Mouse (Mus musculus): ENCODE measurements at regions not wholly inside any gene's neighbourhood (a gene's known extent, or its start where the extent isn't known, plus 50 kb on each side); places are given as distances from the start of the nearest gene placed in this dataset.

DNA sequence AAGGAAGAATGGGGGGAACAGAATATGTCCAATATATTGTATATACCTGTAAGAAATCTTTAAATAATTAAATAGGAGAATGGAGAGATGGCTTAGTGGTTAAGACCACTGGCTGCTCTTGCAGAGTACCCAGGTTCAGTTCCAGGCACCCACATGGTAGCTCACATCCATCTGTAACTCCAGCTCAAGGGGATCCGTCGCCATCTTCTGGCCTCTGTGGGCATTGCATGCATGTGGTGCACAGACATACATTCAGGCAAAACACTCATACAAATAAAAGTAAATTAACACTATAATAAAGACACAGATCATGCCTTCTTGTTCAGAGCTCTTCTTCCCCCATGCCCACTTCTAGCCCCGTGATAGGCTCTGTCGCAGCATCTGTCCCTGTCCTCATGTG lies 132.0 kb downstream of the Tomm20 start:
- TF ChIP-seq E2F4 (IDR thresholded peaks at IDR 0.05; ENCODE audit: insufficient replicate concordance, low read depth, low read length): no peak
- TF ChIP-seq MAX (IDR thresholded peaks at IDR 0.05; ENCODE audit: low read length): no peak
- no peak for TF ChIP-seq POLR2A (IDR thresholded peaks at IDR 0.05; ENCODE audit: low read depth, low read length)
- TF ChIP-seq EP300 (IDR thresholded peaks at IDR 0.05; ENCODE audit: low read length): no peak
